Mouse (Mus musculus): ENCODE measurements at regions not wholly inside any gene's neighbourhood (a gene's known extent, or its start where the extent isn't known, plus 50 kb on each side); places are given as distances from the start of the nearest gene placed in this dataset.

GRCm38 (mm10) chr1:177521110-177521509, 79.0 kb downstream of the Zbtb18 start:
- H3K4me3 ChIP-seq (replicated peaks; ENCODE audit: control insufficient read depth, low read depth, low read length): no peak overlapping the region
- WGBS: 17% methylated on average over 2 of the region's 2 CpGs
- no peaks in the 10 kb centered on the region for H3K4me1 ChIP-seq (ENCODE audit: control insufficient read depth, insufficient read depth, low read length)
- peak overlapping the region; percentile 45; the same call in 1 of the 2 replicates for H3K27ac ChIP-seq (ENCODE audit: control insufficient read depth, insufficient read depth, low read depth, low read length, poor library complexity)
- TF ChIP-seq CTCF (IDR thresholded peaks at IDR 0.05; ENCODE audit: control insufficient read depth, insufficient read depth, low read length): no peak
- TF ChIP-seq POLR2A (IDR thresholded peaks at IDR 0.05; ENCODE audit: borderline replicate concordance, control insufficient read depth, low read depth, low read length): no peak

- Histone ChIP-seq H3K27ac (ENCODE audit: control insufficient read depth, insufficient read depth, low read depth, low read length, poor library complexity) (no peak overlapping the region), H3K4me1 (ENCODE audit: control insufficient read depth, insufficient read depth, low read length) (no peaks in the 10 kb centered on the region), H3K4me3 (replicated peaks; ENCODE audit: control insufficient read depth, low read depth, low read length) (no peak overlapping the region)
- no peak for TF ChIP-seq CTCF (IDR thresholded peaks at IDR 0.05; ENCODE audit: control insufficient read depth, insufficient read depth, low read length)
- no peak for TF ChIP-seq POLR2A (IDR thresholded peaks at IDR 0.05; ENCODE audit: borderline replicate concordance, control insufficient read depth, low read depth, low read length)
- 55% methylated on average over 6 of the region's 6 CpGs for WGBS
Measured at GRCm38 (mm10) chr1:177525141-177525540, 83.0 kb downstream of the Zbtb18 start.

GRCm38 (mm10) chr1:177531791-177532190, 89.6 kb downstream of the Zbtb18 start:
- no peak overlapping the region for H3K4me3 ChIP-seq (replicated peaks; ENCODE audit: control insufficient read depth, low read depth, low read length)
- TF ChIP-seq POLR2A (IDR thresholded peaks at IDR 0.05; ENCODE audit: borderline replicate concordance, control insufficient read depth, low read depth, low read length) (no peak), CTCF (IDR thresholded peaks at IDR 0.05; ENCODE audit: control insufficient read depth, insufficient read depth, low read length) (no peak)
- 10% methylated on average over 2 of the region's 2 CpGs for WGBS
- H3K27ac ChIP-seq (ENCODE audit: control insufficient read depth, insufficient read depth, low read depth, low read length, poor library complexity): no peak overlapping the region
- no peaks in the 10 kb centered on the region for H3K4me1 ChIP-seq (ENCODE audit: control insufficient read depth, insufficient read depth, low read length)

DNA sequence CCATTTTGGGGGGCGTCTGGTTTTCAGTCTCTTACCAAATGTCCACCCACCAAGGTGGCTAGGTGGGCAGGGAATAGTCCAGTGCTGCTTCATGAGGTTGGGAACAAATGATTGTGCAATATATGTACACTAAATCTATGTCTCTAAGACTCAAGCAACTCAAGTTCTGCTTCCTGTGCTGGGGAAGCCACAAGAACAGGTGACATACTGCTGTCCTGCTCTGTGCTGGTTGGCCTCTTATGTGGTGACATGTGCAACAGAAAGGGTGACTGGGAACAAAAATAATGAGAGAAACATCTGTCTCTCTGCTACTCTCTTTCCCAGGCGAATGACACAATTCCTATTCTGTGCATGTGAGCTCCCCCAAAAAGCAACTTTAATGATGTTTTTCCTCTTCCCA, 90.5 kb downstream of the Zbtb18 start:
- no peak overlapping the region for H3K27ac ChIP-seq (ENCODE audit: control insufficient read depth, insufficient read depth, low read depth, low read length, poor library complexity)
- no peak overlapping the region for H3K4me3 ChIP-seq (replicated peaks; ENCODE audit: control insufficient read depth, low read depth, low read length)
- WGBS: 31% methylated on average over 2 of the region's 2 CpGs
- TF ChIP-seq POLR2A (IDR thresholded peaks at IDR 0.05; ENCODE audit: borderline replicate concordance, control insufficient read depth, low read depth, low read length): no peak
- no peak for TF ChIP-seq CTCF (IDR thresholded peaks at IDR 0.05; ENCODE audit: control insufficient read depth, insufficient read depth, low read length)
- H3K4me1 ChIP-seq (ENCODE audit: control insufficient read depth, insufficient read depth, low read length): no peaks in the 10 kb centered on the region

- Histone ChIP-seq H3K27ac (ENCODE audit: control insufficient read depth, insufficient read depth, low read depth, low read length, poor library complexity) (no peak overlapping the region), H3K4me1 (ENCODE audit: control insufficient read depth, insufficient read depth, low read length) (no peaks in the 10 kb centered on the region), H3K4me3 (replicated peaks; ENCODE audit: control insufficient read depth, low read depth, low read length) (no peak overlapping the region)
- no peak for TF ChIP-seq CTCF (IDR thresholded peaks at IDR 0.05; ENCODE audit: control insufficient read depth, insufficient read depth, low read length)
- no peak for TF ChIP-seq POLR2A (IDR thresholded peaks at IDR 0.05; ENCODE audit: borderline replicate concordance, control insufficient read depth, low read depth, low read length)
- WGBS: 73% methylated on average over 2 of the region's 2 CpGs
Measured at GRCm38 (mm10) chr1:177533332-177533731, 91.2 kb downstream of the Zbtb18 start.

- no peak overlapping the region for H3K27ac ChIP-seq (ENCODE audit: control insufficient read depth, insufficient read depth, low read depth, low read length, poor library complexity)
- no peak for TF ChIP-seq CTCF (IDR thresholded peaks at IDR 0.05; ENCODE audit: control insufficient read depth, insufficient read depth, low read length)
- no peak for TF ChIP-seq POLR2A (IDR thresholded peaks at IDR 0.05; ENCODE audit: borderline replicate concordance, control insufficient read depth, low read depth, low read length)
- 86% methylated on average over 15 of the region's 15 CpGs for WGBS
Measured at GRCm38 (mm10) chr1:177545031-177545735, 103.0 kb downstream of the Zbtb18 start.

DNA sequence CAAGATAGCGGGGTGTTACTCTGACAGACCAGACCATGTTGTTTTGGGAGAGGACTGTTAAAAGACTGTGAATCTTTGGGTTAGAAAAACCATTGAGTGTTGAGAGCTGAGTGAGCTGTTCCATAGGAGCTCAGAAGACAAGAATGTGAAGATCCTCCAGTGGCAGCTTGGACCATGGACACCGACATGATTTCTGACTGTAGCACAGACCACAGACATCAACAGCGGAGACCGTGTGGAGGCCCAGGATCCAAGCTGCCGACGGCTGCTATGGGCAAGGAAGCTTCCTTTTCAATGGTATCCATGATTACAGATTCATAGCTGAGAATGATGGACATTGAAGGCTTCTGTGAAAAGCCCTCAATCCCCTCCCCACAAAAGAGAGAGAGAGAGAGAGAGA, 105.6 kb downstream of the Zbtb18 start:
- WGBS: 86% methylated on average over 6 of the region's 6 CpGs
- Histone ChIP-seq H3K27ac (ENCODE audit: control insufficient read depth, insufficient read depth, low read depth, low read length, poor library complexity) (no peak overlapping the region), H3K4me3 (replicated peaks; ENCODE audit: control insufficient read depth, low read depth, low read length) (no peak overlapping the region), H3K4me1 (ENCODE audit: control insufficient read depth, insufficient read depth, low read length) (no peaks in the 10 kb centered on the region; the same call in 1 of the 2 replicates)
- no peak for TF ChIP-seq POLR2A (IDR thresholded peaks at IDR 0.05; ENCODE audit: borderline replicate concordance, control insufficient read depth, low read depth, low read length)
- no peak for TF ChIP-seq CTCF (IDR thresholded peaks at IDR 0.05; ENCODE audit: control insufficient read depth, insufficient read depth, low read length)

More at GRCm38 (mm10) chr1:177545031-177545735, 103.0 kb downstream of the Zbtb18 start:
- Histone ChIP-seq H3K4me3 (replicated peaks; ENCODE audit: control insufficient read depth, low read depth, low read length) (no peak overlapping the region), H3K4me1 (ENCODE audit: control insufficient read depth, insufficient read depth, low read length) (no peaks in the 10 kb centered on the region; the same call in 1 of the 2 replicates)

- WGBS: 36% methylated on average over 15 of the region's 15 CpGs
- TF ChIP-seq CTCF (IDR thresholded peaks at IDR 0.05; ENCODE audit: control insufficient read depth, insufficient read depth, low read length) (no peak), POLR2A (IDR thresholded peaks at IDR 0.05; ENCODE audit: borderline replicate concordance, control insufficient read depth, low read depth, low read length) (no peak)
- H3K27ac ChIP-seq (ENCODE audit: control insufficient read depth, insufficient read depth, low read depth, low read length, poor library complexity): no peak overlapping the region
- peaks cover 1% of the 10 kb centered on the region; the same call in 1 of the 2 replicates for H3K4me1 ChIP-seq (ENCODE audit: control insufficient read depth, insufficient read depth, low read length)
- peak overlapping the region; percentile 39 for H3K4me3 ChIP-seq (replicated peaks; ENCODE audit: control insufficient read depth, low read depth, low read length)
Measured at GRCm38 (mm10) chr1:177555471-177556291, 113.5 kb downstream of the Zbtb18 start.
